Mouse (Mus musculus): Measurements from ENCODE around the gene Smyd1. TPM values are rescaled to one million over a fixed set of nuclear protein-coding genes. Genes with fewer than 3 reads are reported as not detected.

The Smyd1 gene
- total RNA-seq, 2 experiments from 2014 or later: 361 to 384 TPM

- intact Hi-C loops (cut with DNase I): no loop called here
- no peak for DNase-seq
These were observed 97.7 kb downstream of the Smyd1 start for GRCm38 (mm10) chr6:71224184-71224943.

- no peak for DNase-seq
- intact Hi-C loops (cut with DNase I): no loop called here
These were observed 100.5 kb downstream of the Smyd1 start for GRCm38 (mm10) chr6:71221501-71221900.

- intact Hi-C loops (cut with DNase I): no loop called here
- no peak for DNase-seq
These were observed 109.6 kb downstream of the Smyd1 start for GRCm38 (mm10) chr6:71212471-71212870.

- peak; percentile 51 to 55 for DNase-seq
- intact Hi-C loops (cut with DNase I): no loop called here
These were observed 110.1 kb downstream of the Smyd1 start for GRCm38 (mm10) chr6:71211917-71212316.

GRCm38 (mm10) chr6:71208691-71209090, 113.3 kb downstream of the Smyd1 start:
- intact Hi-C loops (cut with DNase I): no loop called here
- no peak for DNase-seq

- intact Hi-C loops (cut with DNase I): no loop called here
These were observed 117.9 kb downstream of the Smyd1 start for GRCm38 (mm10) chr6:71204166-71204565.

GRCm38 (mm10) chr6:71203674-71204073, 118.4 kb downstream of the Smyd1 start:
- intact Hi-C loops (cut with DNase I): no loop called here
- DNase-seq: no peak

More at GRCm38 (mm10) chr6:71204166-71204565, 117.9 kb downstream of the Smyd1 start:
- no peak for DNase-seq

GRCm38 (mm10) chr6:71201925-71202324, 120.1 kb downstream of the Smyd1 start:
- DNase-seq: no peak
- intact Hi-C loops (cut with DNase I): no loop called here

GRCm38 (mm10) chr6:71199612-71200011, 122.4 kb downstream of the Smyd1 start, which contains the start of gene Fabp1:
Gene Fabp1 (plus strand): TSS chr6:71199827.
- intact Hi-C loops (cut with DNase I): no loop called here
- no peak for DNase-seq

- intact Hi-C loops (cut with DNase I): no loop called here
- peak in 1 of 2 experiments; percentile 10 for DNase-seq
These were observed 124.1 kb downstream of the Smyd1 start for GRCm38 (mm10) chr6:71197636-71198535.

- no peak for DNase-seq
- intact Hi-C loops (cut with DNase I): no loop called here
These were observed 125.9 kb downstream of the Smyd1 start for GRCm38 (mm10) chr6:71196107-71196506.

- intact Hi-C loops (cut with DNase I): no loop called here
- no peak for DNase-seq
These were observed 128.8 kb downstream of the Smyd1 start for GRCm38 (mm10) chr6:71193151-71193740.

GRCm38 (mm10) chr6:71190501-71190900, 131.5 kb downstream of the Smyd1 start:
- no peak for DNase-seq
- intact Hi-C loops (cut with DNase I): no loop called here

GRCm38 (mm10) chr6:71189578-71189977, 132.5 kb downstream of the Smyd1 start:
- DNase-seq: peak in 1 of 2 experiments; percentile 15
- intact Hi-C loops (cut with DNase I): no loop called here

GRCm38 (mm10) chr6:71184941-71185604, 137.0 kb downstream of the Smyd1 start:
- no peak for DNase-seq
- intact Hi-C loops (cut with DNase I): no loop called here

- DNase-seq: no peak
- intact Hi-C loops (cut with DNase I): no loop called here
These were observed 141.4 kb downstream of the Smyd1 start for GRCm38 (mm10) chr6:71180596-71180995.

- DNase-seq: no peak
- intact Hi-C loops (cut with DNase I): loop anchor here (5.0 kb wide), 1 partner anchor 629 kb away; no protein-coding TSS in a partner anchor
These were observed 149.0 kb downstream of the Smyd1 start for GRCm38 (mm10) chr6:71172812-71173580.

GRCm38 (mm10) chr6:71166551-71167169, 155.4 kb downstream of the Smyd1 start:
- DNase-seq: peak; percentile 34 to 53
- intact Hi-C loops (cut with DNase I): loop anchor here (5.0 kb wide), 1 partner anchor 256 kb away; no protein-coding TSS in a partner anchor

GRCm38 (mm10) chr6:71164394-71164793, 157.6 kb downstream of the Smyd1 start:
- intact Hi-C loops (cut with DNase I): no loop called here
- DNase-seq: no peak

All from heart, postnatal 10 days (tissue).